Mouse (Mus musculus) megakaryocyte-erythroid progenitor cell, adult 5-6 weeks (primary cell): ENCODE results near the gene Gprc5c. TPM values are rescaled to one million over a fixed set of nuclear protein-coding genes. Genes with fewer than 3 reads are reported as not detected.

Experiments used
- ATAC-seq: replicated peaks from 2 replicates; pipeline ENCODE4 v1.8.0; 2016; ENCODE audit warnings: mild to moderate bottlenecking, inconsistent platforms; ENCODE audit not compliant: severe bottlenecking, poor library complexity, low FRiP score, low TSS enrichment
- total RNA-seq, 2 experiments: library from RNA; stranded (forward) in 1 of 2; stranded (reverse) in 1 of 2; fragments of 200-1000, 215-1000 nt in 1 of 2; fragments of >200 nt in 1 of 2; fragmentation: Nextera tagmentation in 1 of 2; gene quantifications; 2 replicates each; pipeline ENCODE4 v1.2.3; 2014 to 2017

Gprc5c gene
- total RNA-seq, 2 experiments from 2014 or later = not detected

DNA sequence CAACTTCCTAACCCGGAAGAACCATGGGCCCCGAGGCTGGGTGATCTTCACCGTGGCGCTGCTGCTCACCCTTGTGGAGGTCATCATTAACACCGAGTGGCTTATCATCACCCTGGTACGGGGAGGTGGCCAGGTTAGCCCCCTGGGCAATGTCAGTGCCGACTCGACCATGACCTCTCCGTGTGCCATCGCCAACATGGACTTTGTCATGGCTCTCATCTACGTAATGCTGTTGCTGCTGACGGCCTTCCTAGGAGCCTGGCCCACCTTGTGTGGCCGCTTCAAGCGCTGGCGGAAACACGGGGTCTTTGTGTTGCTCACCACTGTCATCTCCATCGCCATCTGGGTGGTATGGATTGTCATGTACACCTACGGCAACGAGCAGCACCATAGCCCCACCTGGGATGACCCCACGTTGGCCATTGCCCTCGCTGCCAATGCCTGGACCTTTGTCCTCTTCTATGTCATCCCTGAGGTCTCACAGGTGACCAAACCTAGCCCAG, 13.0 kb downstream of the Gprc5c start:
- no peak for ATAC-seq

DNA sequence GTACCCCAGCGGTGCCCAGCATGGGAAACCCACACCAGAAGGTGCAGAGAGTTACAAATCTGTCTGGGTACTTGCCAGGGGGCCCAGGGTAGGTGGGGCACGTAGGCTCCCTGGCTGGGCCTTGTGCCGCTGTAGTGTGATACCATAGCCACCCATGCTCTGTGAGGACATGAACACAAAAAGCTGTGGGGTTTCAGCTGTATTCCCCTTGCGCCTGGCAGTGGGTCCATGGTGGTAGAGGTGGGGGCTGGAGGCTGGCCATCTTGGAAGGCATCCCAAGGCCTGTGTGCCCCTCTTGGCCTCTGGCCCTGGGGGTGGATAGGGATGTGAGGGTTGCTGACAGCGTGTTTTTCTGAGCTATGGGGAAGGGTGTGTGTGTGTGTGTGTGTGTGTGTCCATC, 15.0 kb downstream of the Gprc5c start:
- ATAC-seq = no peak

GRCm38 (mm10) chr11:114866486-114867360, 15.8 kb downstream of the Gprc5c start:
- ATAC-seq = no peak

- ATAC-seq = no peak
Observed at GRCm38 (mm10) chr11:114867361-114868235, 16.6 kb downstream of the Gprc5c start.

- no peak for ATAC-seq
Observed at GRCm38 (mm10) chr11:114868280-114868679, 17.3 kb downstream of the Gprc5c start.

DNA sequence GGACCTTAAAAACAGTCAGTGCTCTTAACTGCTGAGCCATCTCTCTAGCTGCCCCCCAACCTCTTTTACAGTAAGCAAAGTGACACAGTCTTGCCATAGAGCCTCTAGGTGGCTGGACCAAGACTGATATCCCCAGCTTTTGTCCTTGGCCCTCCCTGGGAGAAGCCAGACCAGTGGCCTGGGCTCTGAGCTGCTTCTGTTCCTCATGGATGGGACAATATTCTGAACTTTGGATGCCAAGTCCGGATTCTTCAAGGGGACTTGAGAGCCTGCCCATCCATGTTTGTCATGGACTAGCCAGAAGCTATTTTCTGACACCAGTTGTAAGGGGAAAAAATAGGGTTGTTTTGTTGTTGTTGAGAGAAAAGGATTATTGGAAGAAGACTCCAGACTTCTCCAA, 18.8 kb downstream of the Gprc5c start:
- ATAC-seq = no peak

DNA sequence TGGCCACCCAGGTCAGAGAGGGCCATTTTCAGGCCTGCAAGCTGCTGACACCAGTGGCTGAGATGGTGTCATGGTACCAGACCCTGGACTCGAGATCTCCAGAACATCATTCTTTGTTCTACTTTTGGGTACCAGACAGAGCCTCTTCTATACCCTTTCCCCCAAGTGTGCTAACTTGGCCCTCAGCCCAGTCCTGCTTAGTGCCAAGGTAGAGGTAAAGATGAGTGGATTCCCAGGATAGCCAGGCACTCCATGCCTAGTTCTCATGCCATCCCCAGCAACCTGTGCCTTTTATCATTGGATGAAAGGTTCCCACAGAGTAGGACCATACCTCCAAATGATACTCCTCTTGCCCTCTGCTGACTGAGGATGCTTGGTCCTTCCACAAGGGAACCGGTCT, 20.6 kb downstream of the Gprc5c start:
- no peak for ATAC-seq

- no peak for ATAC-seq
Observed at GRCm38 (mm10) chr11:114873022-114873817, 22.3 kb downstream of the Gprc5c start.

GRCm38 (mm10) chr11:114874226-114875145, 23.5 kb downstream of the Gprc5c start:
- ATAC-seq = no peak

- 0 out of 2 replicates have a peak, but pooled peaks have one; percentile 22 for ATAC-seq
Observed at GRCm38 (mm10) chr11:114875301-114875801, 24.4 kb downstream of the Gprc5c start.

GRCm38 (mm10) chr11:114876176-114876575, 25.2 kb downstream of the Gprc5c start:
- no peak for ATAC-seq

- no peak for ATAC-seq
Observed at GRCm38 (mm10) chr11:114876621-114877020, 25.7 kb downstream of the Gprc5c start.

DNA sequence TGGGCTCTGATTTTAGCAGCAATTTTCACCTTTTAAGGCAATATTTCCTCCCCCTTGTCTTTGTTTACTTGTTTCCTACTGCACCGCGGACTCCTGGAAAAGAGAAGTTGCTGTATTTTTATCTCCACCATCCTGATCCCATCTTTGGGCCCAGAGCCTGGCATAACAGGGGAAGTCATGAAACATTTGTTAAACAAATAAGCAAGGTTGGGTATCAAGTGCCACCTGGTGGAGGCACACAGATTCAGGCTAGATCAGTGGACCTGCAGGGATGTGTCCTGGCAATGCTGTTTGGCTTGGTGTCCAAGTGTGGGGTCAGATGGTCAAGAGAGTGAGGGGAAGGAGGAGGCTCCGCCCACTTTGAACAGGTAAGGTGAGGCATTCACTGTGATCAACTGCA, 26.2 kb downstream of the Gprc5c start:
- ATAC-seq = no peak

GRCm38 (mm10) chr11:114879666-114880065, 28.7 kb downstream of the Gprc5c start:
- ATAC-seq = no peak

- ATAC-seq = no peak
Observed at GRCm38 (mm10) chr11:114880185-114880584, 29.2 kb downstream of the Gprc5c start.

- ATAC-seq = peak; percentile 43; the same call in 1 of the 2 replicates
Observed at GRCm38 (mm10) chr11:114880589-114880988, 29.6 kb downstream of the Gprc5c start.

DNA sequence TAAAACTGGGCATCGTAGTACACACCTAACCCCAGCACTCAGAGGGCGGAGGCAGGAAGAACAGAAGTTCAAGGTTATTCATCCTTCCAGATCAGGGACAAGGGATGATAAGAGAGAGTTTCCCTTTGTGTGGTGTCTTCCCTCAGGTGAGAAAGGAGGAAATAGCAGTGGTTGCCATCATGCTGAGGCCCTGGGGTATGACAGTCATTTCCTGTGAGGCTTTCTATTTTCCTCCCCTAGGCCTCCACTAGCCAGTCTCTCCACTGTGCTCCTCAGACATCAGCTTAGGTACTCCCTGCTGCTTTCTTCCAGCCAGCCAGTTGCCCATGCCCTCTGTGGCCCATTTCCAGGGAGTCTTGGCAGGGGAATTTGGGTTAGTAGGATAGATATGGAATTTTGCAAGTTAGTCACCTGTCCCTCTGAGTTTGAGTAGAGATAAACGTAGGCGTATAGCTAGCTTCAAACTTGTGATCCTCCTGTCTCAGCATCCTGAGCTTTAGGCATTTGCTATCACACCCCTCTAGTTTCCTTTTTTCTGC, 32.4 kb downstream of the Gprc5c start:
- no peak for ATAC-seq
